Mouse (Mus musculus) hindbrain, embryonic 14.5 days (tissue): Measurements from ENCODE around the gene Zfp648. TPM values are rescaled to one million over a fixed set of nuclear protein-coding genes. Genes with fewer than 3 reads are reported as not detected.

Experiments used
- ATAC-seq: fragments of 200-750 bp; cut with Nextera tagmentation; 2 replicates; pipeline ENCODE4 v1.8.0; 2017; ENCODE audit warnings: moderate number of reproducible peaks, mild to moderate bottlenecking, moderate TSS enrichment, moderate library complexity; ENCODE audit not compliant: low FRiP score
- DNase-seq: peaks from one replicate; pipeline ENCODE4 v3.0.0-alpha.2; 2015; ENCODE audit warnings: low spot score
- H3K27ac ChIP-seq: fragments of 300-500 bp; sonication (generic); 2 replicates; pipeline ENCODE4 v1.5.1; 2014; ENCODE audit warnings: mild to moderate bottlenecking, moderate library complexity
- H3K27me3 ChIP-seq: fragments of 300-500 bp; sonication (generic); 2 replicates; pipeline ENCODE4 v1.6.1; 2014; ENCODE audit warnings: mild to moderate bottlenecking, low read length, mixed read lengths; ENCODE audit not compliant: control insufficient read depth, insufficient read depth
- H3K36me3 ChIP-seq: fragments of 300-500 bp; sonication (generic); replicated peaks from 2 replicates; pipeline ENCODE4 v1.6.1; 2014; ENCODE audit not compliant: control insufficient read depth, insufficient read depth
- H3K4me1 ChIP-seq: fragments of 300-500 bp; sonication (generic); replicated peaks from 2 replicates; pipeline ENCODE4 v1.6.1; 2014; ENCODE audit warnings: antibody characterized with exemption, low read length, mixed read lengths; ENCODE audit not compliant: control insufficient read depth, insufficient read depth
- H3K4me2 ChIP-seq: fragments of 300-500 bp; sonication (generic); replicated peaks from 2 replicates; pipeline ENCODE4 v1.6.1; 2014; ENCODE audit warnings: mild to moderate bottlenecking, moderate library complexity
- H3K4me3 ChIP-seq: fragments of 300-500 bp; sonication (generic); replicated peaks from 2 replicates; pipeline ENCODE4 v1.5.1; 2014; ENCODE audit warnings: mild to moderate bottlenecking, low read length
- H3K9ac ChIP-seq: fragments of 300-500 bp; sonication (generic); 2 replicates; pipeline ENCODE4 v1.6.1; 2014
- H3K9me3 ChIP-seq: fragments of 300-500 bp; sonication (generic); 2 replicates; pipeline ENCODE4 v1.6.1; 2016; ENCODE audit warnings: low read length; ENCODE audit not compliant: control insufficient read depth
- WGBS: fragments of 180-500 bp; shearing (Covaris S2); extraction: QIAGEN DNeasy Blood & Tissue Kit; methylation state at CpG from one replicate; pipeline ENCODE4 v1.1.7; 2014; 5-methylcytosine and 5-hydroxymethylcytosine counted together
- polyA plus RNA-seq: library from polyadenylated mRNA; unstranded; fragments of >200 nt; fragmentation: Nextera tagmentation; extraction: Ambion mirVana; gene quantifications from 2 replicates; pipeline ENCODE4 v1.2.1, GENCODE M21; 2014

Zfp648 gene
- polyA plus RNA-seq, 1 experiment from 2014 or later: 1.4 TPM

- Histone ChIP-seq H3K27ac (no peak overlapping the region), H3K4me2 (peak overlapping the region; percentile 63)
- WGBS: 8% methylated on average over 66 of the region's 66 CpGs
Observed at GRCm38 (mm10) chr1:154204652-154205573, 3.9 kb downstream of the Zfp648 start.

GRCm38 (mm10) chr1:154219991-154220390, 19.0 kb downstream of the Zfp648 start:
- Histone ChIP-seq H3K36me3 (no peaks in the 10 kb centered on the region), H3K4me3 (no peak overlapping the region)
- no peak for ATAC-seq

More at GRCm38 (mm10) chr1:154204652-154205573, 3.9 kb downstream of the Zfp648 start:
- H3K4me3 ChIP-seq: peak overlapping the region; percentile 39
- peaks cover 10% of the 10 kb centered on the region; the same call in 1 of the 2 replicates for H3K4me1 ChIP-seq
- no peaks in the 10 kb centered on the region for H3K9me3 ChIP-seq
- no peaks in the 10 kb centered on the region for H3K36me3 ChIP-seq
- H3K27me3 ChIP-seq: peaks cover 33% of the 10 kb centered on the region
- ATAC-seq (peak; percentile 54), DNase-seq (peak; percentile 33)
- H3K9ac ChIP-seq: peak overlapping the region; percentile 58

GRCm38 (mm10) chr1:154220566-154220965, 19.6 kb downstream of the Zfp648 start:
- no peak overlapping the region for H3K27ac ChIP-seq
- no peaks in the 10 kb centered on the region for H3K36me3 ChIP-seq
- WGBS: 95% methylated on average over 3 of the region's 3 CpGs
- no peak overlapping the region for H3K4me2 ChIP-seq
- no peak overlapping the region for H3K9ac ChIP-seq
- H3K4me3 ChIP-seq: no peak overlapping the region
- no peaks in the 10 kb centered on the region for H3K4me1 ChIP-seq
- no peaks in the 10 kb centered on the region for H3K9me3 ChIP-seq
- DNase-seq: no peak
- no peak for ATAC-seq
- H3K27me3 ChIP-seq: no peaks in the 10 kb centered on the region

More at GRCm38 (mm10) chr1:154219991-154220390, 19.0 kb downstream of the Zfp648 start:
- no peak overlapping the region for H3K27ac ChIP-seq
- no peaks in the 10 kb centered on the region for H3K9me3 ChIP-seq
- DNase-seq: no peak
- no peak overlapping the region for H3K4me2 ChIP-seq
- H3K4me1 ChIP-seq: no peaks in the 10 kb centered on the region
- WGBS: 84% methylated on average over 2 of the region's 2 CpGs
- H3K27me3 ChIP-seq: no peaks in the 10 kb centered on the region
- no peak overlapping the region for H3K9ac ChIP-seq

- Histone ChIP-seq H3K4me3 (no peak overlapping the region), H3K4me1 (no peaks in the 10 kb centered on the region), H3K27ac (no peak overlapping the region), H3K4me2 (no peak overlapping the region), H3K36me3 (no peaks in the 10 kb centered on the region), H3K9ac (no peak overlapping the region), H3K9me3 (no peaks in the 10 kb centered on the region), H3K27me3 (no peaks in the 10 kb centered on the region)
- DNase-seq (peak; percentile 34), ATAC-seq (peak; percentile 75)
- WGBS: 4% methylated on average over 1 of the region's 1 CpGs
Observed at GRCm38 (mm10) chr1:154223807-154224207, 22.8 kb downstream of the Zfp648 start.

- no peak for ATAC-seq
- no peak overlapping the region for H3K4me2 ChIP-seq
- H3K9me3 ChIP-seq: no peaks in the 10 kb centered on the region
- no peak for DNase-seq
- no peaks in the 10 kb centered on the region for H3K4me1 ChIP-seq
- no peak overlapping the region for H3K4me3 ChIP-seq
- 83% methylated on average over 4 of the region's 4 CpGs for WGBS
- no peak overlapping the region for H3K27ac ChIP-seq
- no peaks in the 10 kb centered on the region for H3K36me3 ChIP-seq
- no peaks in the 10 kb centered on the region for H3K27me3 ChIP-seq
- no peak overlapping the region for H3K9ac ChIP-seq
Observed at GRCm38 (mm10) chr1:154232594-154232993, 31.6 kb downstream of the Zfp648 start.

- no peak for DNase-seq
- Histone ChIP-seq H3K27me3 (no peaks in the 10 kb centered on the region), H3K4me2 (no peak overlapping the region), H3K27ac (no peak overlapping the region), H3K4me3 (no peak overlapping the region), H3K9me3 (no peaks in the 10 kb centered on the region), H3K9ac (no peak overlapping the region), H3K4me1 (no peaks in the 10 kb centered on the region), H3K36me3 (no peaks in the 10 kb centered on the region)
- no peak for ATAC-seq
- 85% methylated on average over 6 of the region's 6 CpGs for WGBS
Observed at GRCm38 (mm10) chr1:154233033-154233432, 32.0 kb downstream of the Zfp648 start.

GRCm38 (mm10) chr1:154234814-154235213, 33.8 kb downstream of the Zfp648 start:
- H3K4me3 ChIP-seq: no peak overlapping the region
- H3K4me1 ChIP-seq: no peaks in the 10 kb centered on the region
- H3K9me3 ChIP-seq: no peaks in the 10 kb centered on the region
- no peaks in the 10 kb centered on the region for H3K27me3 ChIP-seq
- no peak overlapping the region for H3K27ac ChIP-seq
- WGBS: 92% methylated on average over 9 of the region's 9 CpGs
- H3K4me2 ChIP-seq: no peak overlapping the region
- no peaks in the 10 kb centered on the region for H3K36me3 ChIP-seq
- DNase-seq (no peak), ATAC-seq (no peak)
- H3K9ac ChIP-seq: no peak overlapping the region

GRCm38 (mm10) chr1:154238876-154239275, 37.9 kb downstream of the Zfp648 start:
- Histone ChIP-seq H3K9ac (no peak overlapping the region), H3K4me3 (no peak overlapping the region), H3K9me3 (no peaks in the 10 kb centered on the region), H3K4me1 (no peaks in the 10 kb centered on the region), H3K36me3 (no peaks in the 10 kb centered on the region), H3K4me2 (no peak overlapping the region), H3K27ac (no peak overlapping the region), H3K27me3 (no peaks in the 10 kb centered on the region)
- no peak for ATAC-seq
- no peak for DNase-seq

GRCm38 (mm10) chr1:154251186-154251585, 50.2 kb downstream of the Zfp648 start:
- no peak overlapping the region for H3K9ac ChIP-seq
- H3K36me3 ChIP-seq: no peaks in the 10 kb centered on the region
- H3K4me1 ChIP-seq: no peaks in the 10 kb centered on the region
- no peaks in the 10 kb centered on the region for H3K9me3 ChIP-seq
- no peak overlapping the region for H3K27ac ChIP-seq
- no peaks in the 10 kb centered on the region for H3K27me3 ChIP-seq
- no peak for ATAC-seq
- no peak overlapping the region for H3K4me3 ChIP-seq
- H3K4me2 ChIP-seq: no peak overlapping the region
- no peak for DNase-seq
- 78% methylated on average over 2 of the region's 2 CpGs for WGBS
